Mouse (Mus musculus): ENCODE results near the gene Gstm4. TPM values are rescaled to one million over a fixed set of nuclear protein-coding genes. Genes with fewer than 3 reads are reported as not detected.

The Gstm4 gene
- polyA plus RNA-seq, 1 experiment from 2014 or later, result 18.5 TPM

Other genes with a start within 250 kb of the Gstm4 start
- 0.20 TPM in 1 of 2 replicates, not detected in the other for gene Eps8l3, start 167.7 kb downstream of the Gstm4 start, polyA plus RNA-seq (2015; fragmentation: Nextera tagmentation; extraction: Ambion mirVana)
- 158 and 174 TPM in 2 replicates for gene Gstm5, start 149.1 kb downstream of the Gstm4 start, polyA plus RNA-seq (2015; fragmentation: Nextera tagmentation; extraction: Ambion mirVana)
- 28.8 and 38.6 TPM in 2 replicates for gene Gstm7, start 113.1 kb downstream of the Gstm4 start, polyA plus RNA-seq (2015; fragmentation: Nextera tagmentation; extraction: Ambion mirVana)
- 17.2 TPM in 2 replicates for gene Gstm6, start 101.1 kb downstream of the Gstm4 start, polyA plus RNA-seq (2015; fragmentation: Nextera tagmentation; extraction: Ambion mirVana)
- gene Gstm3, start 75.6 kb downstream of the Gstm4 start, polyA plus RNA-seq (2015; fragmentation: Nextera tagmentation; extraction: Ambion mirVana), result 14.9 and 15.4 TPM in 2 replicates
- gene Gstm2, start 58.4 kb downstream of the Gstm4 start, polyA plus RNA-seq (2015; fragmentation: Nextera tagmentation; extraction: Ambion mirVana), result 6.3 and 7.1 TPM in 2 replicates
- 415 and 453 TPM in 2 replicates for gene Gstm1, start 26.9 kb downstream of the Gstm4 start, polyA plus RNA-seq (2015; fragmentation: Nextera tagmentation; extraction: Ambion mirVana)
- gene Ampd2, start 41.8 kb upstream of the Gstm4 start, polyA plus RNA-seq (2015; fragmentation: Nextera tagmentation; extraction: Ambion mirVana), result 63.7 and 76.6 TPM in 2 replicates
- 2.7 and 3.8 TPM in 2 replicates for gene Gnat2, start 47.9 kb upstream of the Gstm4 start, polyA plus RNA-seq (2015; fragmentation: Nextera tagmentation; extraction: Ambion mirVana)
- 63.4 and 66.5 TPM in 2 replicates for gene Gnai3, start 101.3 kb upstream of the Gstm4 start, polyA plus RNA-seq (2015; fragmentation: Nextera tagmentation; extraction: Ambion mirVana)
- 0.02 TPM in 1 of 2 replicates, not detected in the other for gene Gpr61, start 110.0 kb upstream of the Gstm4 start, polyA plus RNA-seq (2015; fragmentation: Nextera tagmentation; extraction: Ambion mirVana)
- 0.75 and 1.1 TPM in 2 replicates for gene Amigo1, start 141.4 kb upstream of the Gstm4 start, polyA plus RNA-seq (2015; fragmentation: Nextera tagmentation; extraction: Ambion mirVana)
- 2.2 TPM in 2 replicates for gene Cyb561d1, start 156.3 kb upstream of the Gstm4 start, polyA plus RNA-seq (2015; fragmentation: Nextera tagmentation; extraction: Ambion mirVana)
- gene Atxn7l2, start 166.0 kb upstream of the Gstm4 start, polyA plus RNA-seq (2015; fragmentation: Nextera tagmentation; extraction: Ambion mirVana), result 2.0 and 2.6 TPM in 2 replicates
- 0.39 and 0.78 TPM in 2 replicates for gene Sypl2, start 181.8 kb upstream of the Gstm4 start, polyA plus RNA-seq (2015; fragmentation: Nextera tagmentation; extraction: Ambion mirVana)
- gene Psma5, start 212.0 kb upstream of the Gstm4 start, polyA plus RNA-seq (2015; fragmentation: Nextera tagmentation; extraction: Ambion mirVana), result 151 and 152 TPM in 2 replicates
- 3.8 and 4.4 TPM in 2 replicates for gene Sort1, start 239.2 kb upstream of the Gstm4 start, polyA plus RNA-seq (2015; fragmentation: Nextera tagmentation; extraction: Ambion mirVana)